Mouse (Mus musculus) MEL (cell line): ENCODE results near the gene Ptgs1. TPM values are rescaled to one million over a fixed set of nuclear protein-coding genes. Genes with fewer than 3 reads are reported as not detected.
"Not testable (repeated sequence)": the region's sequence is repeated elsewhere in the genome, so short reads cannot be mapped to it uniquely, and the experiment has no call there.

ENCODE experiments used
- DNase-seq: peaks from one replicate; pipeline ENCODE4 v3.0.0; 2011; ENCODE audit warnings: low read depth, low spot score
- H3K27ac ChIP-seq: 2 replicates; pipeline ENCODE4 v1.5.1; 2012; ENCODE audit warnings: low read depth, mild to moderate bottlenecking, control low read depth, low read length, moderate library complexity; ENCODE audit not compliant: control insufficient read depth
- H3K27me3 ChIP-seq, 2 experiments: fragments of 150-350 bp in 1 of 2; sonication (generic) in 1 of 2; 2 replicates each; pipeline ENCODE4 v1.6.1; 2012; ENCODE audit warnings: low read length in 2 of 2, mild to moderate bottlenecking in 2 of 2, improper control_type of control experiment in 1 of 2, moderate library complexity in 1 of 2; ENCODE audit not compliant: insufficient read depth in 2 of 2, control insufficient read depth in 1 of 2
- H3K36me3 ChIP-seq, 2 experiments: 2 replicates each; pipeline ENCODE4 v1.6.1; 2012 to 2014; ENCODE audit warnings: low read length in 2 of 2, improper control_type of control experiment in 1 of 2, inconsistent platforms in 1 of 2, mild to moderate bottlenecking in 1 of 2; ENCODE audit not compliant: insufficient read depth in 2 of 2, control insufficient read depth in 1 of 2
- H3K4me1 ChIP-seq, 2 experiments: fragments of 150-350 bp in 1 of 2; sonication (generic) in 1 of 2; 2 replicates each; pipeline ENCODE4 v1.6.1; 2012; ENCODE audit warnings: low read length in 2 of 2, improper control_type of control experiment in 1 of 2, mild to moderate bottlenecking in 1 of 2; ENCODE audit not compliant: insufficient read depth in 2 of 2, control insufficient read depth in 1 of 2
- H3K4me3 ChIP-seq, 2 experiments: fragments of 150-350 bp in 1 of 2; sonication (generic) in 1 of 2; 2 replicates each; pipeline ENCODE4 v1.5.1; 2012; ENCODE audit warnings: low read depth in 2 of 2, low read length in 2 of 2, mild to moderate bottlenecking in 2 of 2, moderate library complexity in 2 of 2, control low read depth in 1 of 2, improper control_type of control experiment in 1 of 2; ENCODE audit not compliant: control insufficient read depth in 1 of 2, insufficient read depth in 1 of 2
- H3K79me2 ChIP-seq: 2 replicates; pipeline ENCODE4 v1.6.1; 2012; ENCODE audit warnings: mild to moderate bottlenecking, low read length, moderate library complexity; ENCODE audit not compliant: control insufficient read depth, poor library complexity, insufficient read depth
- H3K9ac ChIP-seq: 2 replicates; pipeline ENCODE4 v1.6.1; 2012; ENCODE audit warnings: low read depth, mild to moderate bottlenecking, control low read depth, low read length, moderate library complexity; ENCODE audit not compliant: control insufficient read depth, poor library complexity, severe bottlenecking
- H3K9me3 ChIP-seq: fragments of 150-350 bp; sonication (generic); replicated peaks from 2 replicates; pipeline ENCODE4 v1.6.1; 2012; ENCODE audit warnings: mild to moderate bottlenecking, low read length, improper control_type of control experiment, moderate library complexity; ENCODE audit not compliant: insufficient read depth
- CHD2 ChIP-seq: IDR thresholded peaks from 2 replicates; pipeline ENCODE4 v1.6.1; 2011; ENCODE audit warnings: low read length, improper control_type of control experiment
- HCFC1 ChIP-seq: IDR thresholded peaks from 2 replicates; pipeline ENCODE4 v1.6.1; 2012; ENCODE audit warnings: low read depth, mild to moderate bottlenecking, inconsistent platforms, low read length, improper control_type of control experiment, moderate library complexity
- MYC ChIP-seq: IDR thresholded peaks from 2 replicates; pipeline ENCODE4 v1.6.1; 2011; ENCODE audit warnings: low read depth, mild to moderate bottlenecking, low read length, improper control_type of control experiment, moderate library complexity
- NRF1 ChIP-seq: IDR thresholded peaks from 2 replicates; pipeline ENCODE4 v1.6.1; 2014; ENCODE audit warnings: low read depth, mild to moderate bottlenecking, inconsistent platforms, low read length, improper control_type of control experiment, moderate library complexity; ENCODE audit not compliant: poor library complexity, insufficient read depth, severe bottlenecking
- POLR2A ChIP-seq, 2 experiments: IDR thresholded peaks; 2 replicates each; pipeline ENCODE4 v1.6.1; 2011 to 2012; ENCODE audit warnings: low read length in 2 of 2, mild to moderate bottlenecking in 2 of 2, control low read depth in 1 of 2, improper control_type of control experiment in 1 of 2, low read depth in 1 of 2, moderate library complexity in 1 of 2; ENCODE audit not compliant: control insufficient read depth in 1 of 2, insufficient read depth in 1 of 2, poor library complexity in 1 of 2
- RCOR1 ChIP-seq: IDR thresholded peaks from 2 replicates; pipeline ENCODE4 v1.6.1; 2012; ENCODE audit warnings: low read depth, mild to moderate bottlenecking, inconsistent platforms, low read length, improper control_type of control experiment
- SIN3A ChIP-seq: IDR thresholded peaks from 2 replicates; pipeline ENCODE4 v1.6.1; 2012; ENCODE audit warnings: low read length, improper control_type of control experiment, inconsistent platforms
- TAL1 ChIP-seq: IDR thresholded peaks from 2 replicates; pipeline ENCODE4 v1.6.1; 2012; ENCODE audit warnings: mild to moderate bottlenecking, inconsistent platforms, low read length, moderate library complexity, mixed read lengths
- TCF12 ChIP-seq: IDR thresholded peaks from 2 replicates; pipeline ENCODE4 v1.6.1; 2014; ENCODE audit warnings: low read depth, mild to moderate bottlenecking, inconsistent platforms, low read length, improper control_type of control experiment, moderate library complexity
- ZNF384 ChIP-seq: IDR thresholded peaks from 2 replicates; pipeline ENCODE4 v1.6.1; 2012; ENCODE audit warnings: low read depth, mild to moderate bottlenecking, inconsistent platforms, low read length, improper control_type of control experiment
- polyA plus RNA-seq, 2 experiments: library from polyadenylated mRNA; stranded (reverse) in 1 of 2; unstranded in 1 of 2; fragments of >175 nt in 1 of 2; fragments of >200 nt in 1 of 2; gene quantifications; 2 replicates each; pipeline versions ENCODE4 v1.2.1 to v1.2.4; 2012; ENCODE audit warnings: low replicate concordance in 2 of 2, low read depth in 1 of 2; ENCODE audit not compliant: insufficient read length in 2 of 2, insufficient read depth in 1 of 2, missing spikeins in 1 of 2
- total RNA-seq: library from RNA; depleted of rRNA; stranded (reverse); fragments of 300-350 nt; gene quantifications from 2 replicates; pipeline ENCODE4 v1.2.3, GENCODE M21; 2012; rRNA removed

Ptgs1 gene
- total RNA-seq: 2.6 and 3.9 TPM in 2 replicates
- 10 to 100 TPM in 1 of 2 experiments, not detected in 1; 20.0 TPM for polyA plus RNA-seq

GRCm38 (mm10) chr2:36230366-36230765 lies at the start of gene Ptgs1:
TSS of gene Ptgs1 (plus strand) at chr2:36230426.
- DNase-seq: peak; percentile 74
- H3K27ac ChIP-seq: no peak within 1 kb of the TSS
- TF ChIP-seq TAL1: no peak
- 0 out of 2 replicates have a peak, but pooled peaks have one; percentile 31 for TF ChIP-seq SIN3A
- H3K4me1 ChIP-seq: peaks cover 2 to 9% of the 10 kb centered on the region in 2 experiments
- peak within 1 kb of the TSS; percentile 62 for H3K9ac ChIP-seq
- no peaks in the 10 kb centered on the region for H3K79me2 ChIP-seq
- H3K4me3 ChIP-seq: peak within 1 kb of the TSS; percentile 64
- no peaks in the 10 kb centered on the region for H3K9me3 ChIP-seq
- no peaks in the 10 kb centered on the region; a peak in 2 of 4 replicates for H3K27me3 ChIP-seq
- H3K36me3 ChIP-seq: peaks cover 0 to 9% of the 10 kb centered on the region in 2 experiments; a peak in 2 of 4 replicates

- H3K36me3 ChIP-seq, H3K4me1 ChIP-seq, H3K9ac ChIP-seq, H3K4me3 ChIP-seq, H3K27ac ChIP-seq, DNase-seq, H3K79me2 ChIP-seq, H3K9me3 ChIP-seq, H3K27me3 ChIP-seq: not testable (repeated sequence)
These were observed 48.4 kb upstream of the Ptgs1 start for GRCm38 (mm10) chr2:36181587-36182368.

GRCm38 (mm10) chr2:36183278-36183677 lies 46.9 kb upstream of the Ptgs1 start:
- no peak overlapping the region for H3K4me3 ChIP-seq
- no peaks in the 10 kb centered on the region for H3K27me3 ChIP-seq
- no peaks in the 10 kb centered on the region for H3K4me1 ChIP-seq
- TF ChIP-seq MYC: no peak
- TF ChIP-seq ZNF384: no peak
- TF ChIP-seq TAL1: no peak
- TF ChIP-seq POLR2A (IDR thresholded peaks at IDR 0.05; ENCODE audit: control insufficient read depth in 1 of 2, insufficient read depth in 1 of 2, low read depth in 1 of 2, low read length in 2 of 2, poor library complexity in 1 of 2): no peak
- TF ChIP-seq CHD2: no peak
- TF ChIP-seq HCFC1: no peak
- H3K27ac ChIP-seq: no peak overlapping the region
- DNase-seq: no peak
- no peaks in the 10 kb centered on the region; a peak in 2 of 4 replicates for H3K36me3 ChIP-seq
- H3K9me3 ChIP-seq: no peaks in the 10 kb centered on the region
- no peak overlapping the region for H3K9ac ChIP-seq
- H3K79me2 ChIP-seq: no peaks in the 10 kb centered on the region

DNA sequence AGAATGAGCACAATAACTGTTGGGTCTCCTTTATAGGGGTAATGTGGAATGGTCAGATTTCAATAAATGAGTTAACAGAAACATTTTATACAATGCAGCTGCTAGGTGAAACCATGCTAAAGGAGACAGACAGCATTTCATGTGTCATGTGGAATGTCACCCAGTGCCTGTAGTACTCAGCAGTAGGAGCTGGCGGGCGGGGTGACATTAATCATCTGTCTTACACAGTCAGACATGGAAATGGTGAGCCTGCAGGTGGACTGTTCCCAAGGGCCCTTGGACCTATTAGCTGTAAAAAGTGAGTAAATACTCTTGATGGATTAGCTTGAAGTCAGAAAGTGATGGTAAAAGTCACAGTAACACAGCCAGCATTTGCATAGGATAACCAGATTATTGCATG lies 46.0 kb upstream of the Ptgs1 start:
- Histone ChIP-seq H3K4me3 (no peak overlapping the region), H3K9ac (no peak overlapping the region), H3K27me3 (no peaks in the 10 kb centered on the region), H3K4me1 (no peaks in the 10 kb centered on the region), H3K27ac (no peak overlapping the region)
- TF ChIP-seq RCOR1 (no peak), NRF1 (no peak), TCF12 (no peak), MYC (no peak)
- TF ChIP-seq, all 39 proteins: peak for 0
- DNase-seq: no peak
- Histone ChIP-seq H3K36me3 (no peaks in the 10 kb centered on the region; a peak in 2 of 4 replicates), H3K9me3 (no peaks in the 10 kb centered on the region), H3K79me2 (no peaks in the 10 kb centered on the region)
